Mouse (Mus musculus): ENCODE measurements at regions not wholly inside any gene's neighbourhood (a gene's known extent, or its start where the extent isn't known, plus 50 kb on each side); places are given as distances from the start of the nearest gene placed in this dataset.

DNA sequence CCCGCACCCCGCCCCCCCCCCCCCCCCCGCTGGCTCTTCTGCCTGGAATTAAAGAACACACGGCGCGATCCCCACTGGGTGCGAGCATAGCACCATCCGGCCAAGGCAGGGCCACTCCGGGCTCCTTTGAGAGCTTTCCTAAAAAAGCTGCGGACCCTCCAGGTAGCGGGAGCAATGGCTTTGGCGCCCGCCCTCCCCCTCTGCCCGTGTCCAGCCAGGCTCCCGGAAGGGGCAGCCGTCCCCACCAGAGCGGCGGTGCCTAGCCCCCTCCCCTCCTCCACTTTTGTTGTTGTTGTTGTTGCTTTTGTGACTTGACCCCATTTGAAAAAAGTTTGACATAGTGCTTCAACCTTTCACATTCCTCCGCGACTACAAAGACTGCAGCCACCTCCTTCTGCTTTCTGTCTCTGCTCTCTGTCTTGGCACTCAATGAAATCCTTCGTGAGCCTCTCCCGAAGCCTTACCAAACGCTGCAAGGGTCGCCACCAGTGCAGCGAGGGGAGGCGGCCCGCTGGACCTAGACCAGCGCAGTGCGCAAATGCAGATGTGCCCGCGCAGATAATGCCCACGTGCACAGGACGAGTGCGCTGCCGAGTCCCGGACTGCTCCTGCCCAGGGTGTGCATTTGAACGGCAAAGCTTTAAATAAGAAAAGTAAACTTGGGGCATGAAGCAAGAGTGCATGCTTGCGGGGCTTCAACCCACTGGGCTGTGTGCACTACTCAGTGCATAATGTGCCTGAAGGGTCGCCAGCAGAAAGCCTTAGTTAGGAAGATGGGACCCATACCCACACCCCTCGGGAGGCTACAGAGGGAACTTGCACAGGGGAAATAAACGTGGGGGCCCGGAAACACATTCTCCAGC lies 179.0 kb upstream of the Xlr start:
- 16% methylated on average over 35 of the region's 42 CpGs for WGBS
- peak overlapping the region; percentile 48 for H3K4me3 ChIP-seq

GRCm38 (mm10) chrX:53975545-53976272 lies 178.2 kb upstream of the Xlr start:
- H3K27ac ChIP-seq = no peak overlapping the region
- peak; percentile 39 for DNase-seq (ENCODE audit: low spot score)
- no peaks in the 10 kb centered on the region for H3K9me3 ChIP-seq (replicated peaks)
- H3K36me3 ChIP-seq = no peaks in the 10 kb centered on the region
- H3K4me1 ChIP-seq = no peaks in the 10 kb centered on the region
- 13% methylated on average over 24 of the region's 28 CpGs for WGBS
- peak overlapping the region; percentile 48 for H3K4me3 ChIP-seq
- H3K27me3 ChIP-seq (ENCODE audit: low read depth, poor library complexity, severe bottlenecking) = peaks cover 28% of the 10 kb centered on the region; the same call in 1 of the 2 replicates

More for the DNA sequence above, 179.0 kb upstream of the Xlr start:
- peak; percentile 34 for DNase-seq (ENCODE audit: low spot score)
- no peaks in the 10 kb centered on the region for H3K4me1 ChIP-seq
- peaks cover 28% of the 10 kb centered on the region; the same call in 1 of the 2 replicates for H3K27me3 ChIP-seq (ENCODE audit: low read depth, poor library complexity, severe bottlenecking)
- H3K27ac ChIP-seq = no peak overlapping the region
- no peaks in the 10 kb centered on the region for H3K9me3 ChIP-seq (replicated peaks)
- no peaks in the 10 kb centered on the region for H3K36me3 ChIP-seq

DNA sequence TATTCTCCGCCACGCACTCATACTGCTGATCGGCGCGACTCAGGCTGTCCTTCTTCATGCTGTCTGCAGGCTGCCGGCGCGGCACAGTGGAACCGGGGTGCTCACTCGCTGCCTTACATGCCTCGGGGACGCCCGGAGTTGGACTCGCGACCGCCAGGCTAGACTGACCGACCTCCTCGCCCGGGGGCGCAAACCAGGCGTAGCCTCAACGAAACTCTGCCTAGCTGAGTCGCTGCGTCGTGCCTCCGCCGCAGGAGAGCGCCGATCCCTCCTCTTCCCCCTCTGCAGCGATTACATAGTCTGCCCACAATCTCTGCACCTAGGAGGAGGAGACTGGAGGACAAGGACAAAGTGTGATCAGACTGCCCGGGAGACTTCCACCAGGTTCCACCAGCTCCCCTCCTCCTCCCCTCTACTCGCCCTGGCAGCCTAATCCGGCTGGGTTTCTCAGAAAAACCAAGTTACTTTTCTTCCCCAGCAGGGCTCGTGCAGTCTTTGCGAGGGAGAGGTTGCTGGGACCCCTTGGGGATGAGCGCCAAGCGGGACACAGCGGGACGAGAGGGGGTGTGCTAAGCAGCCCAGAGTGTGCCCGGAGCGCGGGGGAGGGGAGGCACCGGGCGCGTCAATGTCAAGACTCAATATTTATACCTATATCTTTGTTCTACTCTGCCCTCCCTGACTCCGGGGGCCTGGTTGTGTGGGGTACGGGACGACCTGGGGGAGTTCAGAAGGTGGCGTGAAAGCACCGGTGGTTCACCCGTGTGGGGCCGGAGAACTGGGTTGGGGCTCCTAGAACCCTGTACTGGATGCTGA lies 177.4 kb upstream of the Xlr start:
- DNase-seq (ENCODE audit: low spot score) = peak; percentile 41
- Histone ChIP-seq H3K4me1 (no peaks in the 10 kb centered on the region), H3K4me3 (peak overlapping the region; percentile 48), H3K27ac (no peak overlapping the region), H3K9me3 (replicated peaks) (no peaks in the 10 kb centered on the region), H3K27me3 (ENCODE audit: low read depth, poor library complexity, severe bottlenecking) (peaks cover 28% of the 10 kb centered on the region; the same call in 1 of the 2 replicates), H3K36me3 (no peaks in the 10 kb centered on the region)
- 15% methylated on average over 52 of the region's 52 CpGs for WGBS

Data from limb, embryonic 10.5 days (tissue).